Mouse (Mus musculus) testis, adult 2 months (tissue): ENCODE measurements around the gene Ccnd3.

Experiments
- CTCF ChIP-seq: fragments of 200-500 bp; IDR thresholded peaks from 2 replicates; pipeline ENCODE4 v1.5.1; 2012; ENCODE audit warnings: low read depth, mild to moderate bottlenecking, inconsistent platforms, low read length, moderate library complexity; ENCODE audit not compliant: control insufficient read depth, insufficient read depth, insufficient replicate concordance
- POLR2A ChIP-seq: fragments of 200-500 bp; IDR thresholded peaks from 2 replicates; pipeline ENCODE4 v1.6.1; 2012; ENCODE audit warnings: low read depth, mild to moderate bottlenecking, inconsistent platforms, low read length, moderate library complexity; ENCODE audit not compliant: control insufficient read depth

DNA sequence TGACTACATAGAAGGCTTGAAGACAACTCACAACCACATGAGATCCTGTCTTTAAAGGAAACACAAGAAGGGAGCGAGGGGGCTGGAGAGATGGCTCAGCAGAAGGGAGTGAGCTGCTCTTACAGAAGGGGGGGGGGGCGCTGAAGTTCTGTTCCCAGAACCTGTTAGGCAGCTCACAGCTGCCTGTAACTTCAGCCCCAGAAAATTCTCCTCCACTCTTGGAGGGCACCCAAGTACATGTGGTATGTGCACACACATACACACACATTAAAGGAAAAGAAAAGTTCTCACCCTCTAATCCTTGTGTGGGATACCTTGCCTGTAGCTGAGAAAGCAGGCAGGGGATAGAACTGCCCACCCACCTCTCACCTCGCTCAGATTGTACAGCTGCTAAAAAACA lies 52.3 kb downstream of the Ccnd3 start:
- TF ChIP-seq POLR2A (no peak), CTCF (no peak)
